Mouse (Mus musculus): ENCODE measurements around the gene Noxred1. TPM values are rescaled to one million over a fixed set of nuclear protein-coding genes. Genes with fewer than 3 reads are reported as not detected.

Gene Noxred1
- total and polyA plus RNA-seq, 3 experiments = 5.1 to 10.4 (median 6.9) TPM

DNA sequence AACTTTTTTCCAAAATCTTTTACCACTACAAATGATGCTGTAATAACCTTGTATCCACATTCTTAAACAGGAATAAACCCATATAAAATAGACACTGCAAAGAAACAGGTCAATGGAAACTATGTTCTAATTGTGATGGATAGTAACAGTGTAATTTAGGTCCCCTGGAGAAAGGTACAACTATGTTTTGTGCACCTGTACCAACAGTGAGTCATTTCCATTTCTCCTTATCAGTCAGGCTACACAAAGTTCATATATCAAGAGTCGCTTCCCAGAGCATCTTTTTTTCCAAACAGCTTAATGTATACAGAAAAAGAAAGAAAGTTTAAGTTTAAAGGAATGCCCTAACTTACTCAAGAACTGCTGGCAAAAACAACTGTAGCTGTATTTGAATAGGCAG is 43.5 kb downstream of the Noxred1 start:
- peak overlapping the region; percentile 72; the same call in 1 of the 2 replicates for H3K9ac ChIP-seq (ENCODE audit: insufficient read depth, low read depth)
- no peak for DNase-seq (ENCODE audit: extremely low read depth)
- H3K4me1 ChIP-seq (ENCODE audit: control insufficient read depth in 1 of 2, insufficient read depth in 2 of 2) = peaks cover 11 to 42% of the 10 kb centered on the region in 2 experiments; a peak in 3 of 4 replicates
- H3K4me2 ChIP-seq (ENCODE audit: insufficient read depth, low read depth, poor library complexity, severe bottlenecking) = no peak overlapping the region
- H3K4me3 ChIP-seq (replicated peaks in 1 of 3; ENCODE audit: low read depth in 2 of 3, low read length in 2 of 3, poor library complexity in 1 of 3) = peak overlapping the region in 2 of 3 experiments; percentile 21 to 22
- no peaks in the 10 kb centered on the region for H3K9me3 ChIP-seq (replicated peaks; ENCODE audit: low read length)
- in situ Hi-C loops (cut with MboI; ENCODE audit: low pct_ligation_motif_present, low pct_unique_long_range_greater_than_20kb, low sequenced_read_pairs) = no loop called here
- dilution Hi-C loops (cut with MboI; ENCODE audit: extremely low pct_ligation_motif_present, extremely low pct_unique_long_range_greater_than_20kb, low sequenced_read_pairs) = no loop called here
- no peaks in the 10 kb centered on the region for H3K27me3 ChIP-seq (replicated peaks)
- H3K36me3 ChIP-seq (replicated peaks in 1 of 2; ENCODE audit: control insufficient read depth in 1 of 2, insufficient read depth in 1 of 2, low read length in 1 of 2) = peaks cover 4 to 23% of the 10 kb centered on the region in 2 experiments
- TF ChIP-seq JUND (conservative IDR thresholded peaks at IDR 0.05; ENCODE audit: low read depth, low read length) = peak; percentile 96
- TF ChIP-seq MEF2A (IDR thresholded peaks at IDR 0.05; ENCODE audit: borderline replicate concordance, low read depth, low read length) = peak; percentile 72
- no peak for TF ChIP-seq MAX (IDR thresholded peaks at IDR 0.05; ENCODE audit: low read length)
- TF ChIP-seq POLR2AphosphoS2 (IDR thresholded peaks at IDR 0.05; ENCODE audit: low read depth, low read length) = no peak
- no peak for TF ChIP-seq PAX5 (IDR thresholded peaks at IDR 0.05; ENCODE audit: low read length)
- TF ChIP-seq ZKSCAN1 (IDR thresholded peaks at IDR 0.05; ENCODE audit: borderline replicate concordance, low read depth, low read length) = no peak
- TF ChIP-seq UBTF (IDR thresholded peaks at IDR 0.05; ENCODE audit: low read depth, low read length) = no peak
- no peak for TF ChIP-seq RAD21 (IDR thresholded peaks at IDR 0.05; ENCODE audit: low read depth, low read length)
- no peak for TF ChIP-seq SIN3A (IDR thresholded peaks at IDR 0.05; ENCODE audit: low read length)
- peak; percentile 95 for TF ChIP-seq TCF12 (IDR thresholded peaks at IDR 0.05; ENCODE audit: low read depth, low read length)
- peak; percentile 56; the same call in 1 of the 2 replicates for TF ChIP-seq BHLHE40 (IDR thresholded peaks at IDR 0.05; ENCODE audit: low read depth, low read length)
- TF ChIP-seq KAT2A (IDR thresholded peaks at IDR 0.05; ENCODE audit: insufficient replicate concordance, low read length) = no peak
- peak; percentile 68 for TF ChIP-seq ETS1 (conservative IDR thresholded peaks at IDR 0.05; ENCODE audit: low read depth, low read length)
- TF ChIP-seq MXI1 (IDR thresholded peaks at IDR 0.05; ENCODE audit: low read depth, low read length) = no peak
- TF ChIP-seq GABPA (IDR thresholded peaks at IDR 0.05; ENCODE audit: insufficient replicate concordance, low read depth, low read length) = no peak
- no peak for TF ChIP-seq HCFC1 (IDR thresholded peaks at IDR 0.05; ENCODE audit: low read depth, low read length)
- TF ChIP-seq EP300 (IDR thresholded peaks at IDR 0.05; ENCODE audit: low read length) = peak; percentile 96
- TF ChIP-seq ZC3H11A (IDR thresholded peaks at IDR 0.05; ENCODE audit: low read depth, low read length) = no peak
- TF ChIP-seq CHD1 (IDR thresholded peaks at IDR 0.05; ENCODE audit: low read depth, low read length) = no peak
- 0 out of 2 replicates have a peak, but pooled peaks have one; percentile 10 for TF ChIP-seq TBP (conservative IDR thresholded peaks at IDR 0.05; ENCODE audit: low read depth, low read length)
- TF ChIP-seq JUN (IDR thresholded peaks at IDR 0.05; ENCODE audit: insufficient read depth, low read depth, low read length) = peak; percentile 90
- TF ChIP-seq MYC (IDR thresholded peaks at IDR 0.05; ENCODE audit: low read depth, low read length) = no peak
- TF ChIP-seq USF2 (conservative IDR thresholded peaks at IDR 0.05; ENCODE audit: low read depth, low read length) = no peak
- no peak for TF ChIP-seq ZMIZ1 (IDR thresholded peaks at IDR 0.05; ENCODE audit: low read depth, low read length)
- peak; percentile 94 for TF ChIP-seq IRF4 (IDR thresholded peaks at IDR 0.05; ENCODE audit: low read depth, low read length)
- TF ChIP-seq NRF1 (IDR thresholded peaks at IDR 0.05; ENCODE audit: low read depth, low read length) = no peak
- peak; percentile 91 for TF ChIP-seq RCOR1 (conservative IDR thresholded peaks at IDR 0.05; ENCODE audit: low read depth, low read length)
- no peak for TF ChIP-seq MAFK (IDR thresholded peaks at IDR 0.05; ENCODE audit: insufficient replicate concordance, low read length)
- 0 out of 2 replicates have a peak, but pooled peaks have one; percentile 34 for TF ChIP-seq CHD2 (IDR thresholded peaks at IDR 0.05; ENCODE audit: low read length)
- no peak for TF ChIP-seq NELFE (IDR thresholded peaks at IDR 0.05; ENCODE audit: low read depth, low read length)
- TF ChIP-seq USF1 (IDR thresholded peaks at IDR 0.05; ENCODE audit: low read depth, low read length) = no peak
- TF ChIP-seq POLR2A (IDR thresholded peaks at IDR 0.05; ENCODE audit: low read depth, low read length) = no peak
- TF ChIP-seq CTCF (conservative IDR thresholded peaks at IDR 0.05 in 1 of 2, IDR thresholded peaks at IDR 0.05 in 1 of 2; ENCODE audit: low read depth in 2 of 2, low read length in 2 of 2) = no peak
- no peak for TF ChIP-seq E2F4 (IDR thresholded peaks at IDR 0.05; ENCODE audit: insufficient replicate concordance, low read depth, low read length)
- TF ChIP-seq SMC3 (IDR thresholded peaks at IDR 0.05; ENCODE audit: low read depth, low read length) = no peak
- no peak for TF ChIP-seq MAZ (IDR thresholded peaks at IDR 0.05; ENCODE audit: low read depth, low read length)
- TF ChIP-seq ELF1 (IDR thresholded peaks at IDR 0.05; ENCODE audit: low read depth, low read length) = no peak
- peak; percentile 88 for TF ChIP-seq ZNF384 (IDR thresholded peaks at IDR 0.05; ENCODE audit: low read depth, low read length)
- H3K79me2 ChIP-seq (replicated peaks; ENCODE audit: control insufficient read depth, extremely low read depth, insufficient read depth, poor library complexity, severe bottlenecking) = peaks cover 72% of the 10 kb centered on the region
- H3K27ac ChIP-seq (ENCODE audit: insufficient read depth, low read depth) = peak overlapping the region; percentile 59; the same call in 1 of the 2 replicates

Data from CH12.LX (cell line).